Mouse (Mus musculus): ENCODE data around the gene Dll4.

Gene Dll4

DNA sequence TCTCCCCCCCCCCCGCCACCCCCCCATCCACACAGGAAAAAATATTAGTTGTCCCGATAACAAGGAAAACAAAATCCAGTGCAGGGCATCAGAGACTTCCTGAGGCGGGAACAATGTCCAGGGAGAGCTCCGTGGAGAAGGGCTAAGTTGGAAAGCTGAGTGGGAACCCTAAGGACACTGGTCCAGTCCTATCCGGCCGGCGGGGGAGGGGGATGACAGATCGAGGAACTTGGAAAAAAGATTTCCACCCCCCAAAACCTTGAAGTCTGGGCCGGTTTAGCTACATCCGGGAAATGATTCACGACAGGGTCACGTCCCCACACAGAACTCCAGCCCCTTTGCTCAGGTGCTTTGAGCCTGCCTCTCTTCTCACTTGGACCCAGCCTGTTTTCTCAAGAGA lies 14.0 kb upstream of the Dll4 start:
- DNase-seq (ENCODE audit: extremely low read depth, low read depth): no peak

DNA sequence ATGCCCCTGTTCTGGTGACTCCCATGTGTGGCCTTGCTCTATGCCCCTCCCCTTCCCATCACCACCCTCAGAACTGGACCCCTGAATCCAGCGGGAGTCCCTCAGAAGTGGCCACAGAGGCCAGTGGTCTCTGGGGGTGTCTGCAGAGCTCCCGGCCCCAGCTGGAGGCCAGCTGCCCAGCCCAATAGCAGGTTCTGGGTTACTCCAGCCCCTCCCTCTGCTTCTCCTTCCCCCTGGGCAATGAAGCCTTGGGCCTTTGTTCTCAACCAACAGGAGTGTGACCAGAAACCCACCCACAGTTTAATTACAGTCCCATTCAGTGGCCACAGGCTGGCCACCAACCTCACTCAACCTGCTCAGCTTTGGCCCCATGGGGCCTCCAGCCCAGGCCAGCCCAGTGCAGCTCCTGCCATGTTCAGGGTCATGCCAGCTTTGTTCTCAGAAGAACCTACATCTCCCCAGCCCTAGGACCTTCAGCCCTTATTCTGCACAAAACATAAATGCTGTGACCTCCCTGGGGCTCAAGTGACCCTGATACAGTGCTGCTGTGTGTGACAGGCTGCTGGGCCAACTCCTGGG lies 13.1 kb upstream of the Dll4 start:
- DNase-seq (ENCODE audit: extremely low read depth, low read depth): no peak

DNA sequence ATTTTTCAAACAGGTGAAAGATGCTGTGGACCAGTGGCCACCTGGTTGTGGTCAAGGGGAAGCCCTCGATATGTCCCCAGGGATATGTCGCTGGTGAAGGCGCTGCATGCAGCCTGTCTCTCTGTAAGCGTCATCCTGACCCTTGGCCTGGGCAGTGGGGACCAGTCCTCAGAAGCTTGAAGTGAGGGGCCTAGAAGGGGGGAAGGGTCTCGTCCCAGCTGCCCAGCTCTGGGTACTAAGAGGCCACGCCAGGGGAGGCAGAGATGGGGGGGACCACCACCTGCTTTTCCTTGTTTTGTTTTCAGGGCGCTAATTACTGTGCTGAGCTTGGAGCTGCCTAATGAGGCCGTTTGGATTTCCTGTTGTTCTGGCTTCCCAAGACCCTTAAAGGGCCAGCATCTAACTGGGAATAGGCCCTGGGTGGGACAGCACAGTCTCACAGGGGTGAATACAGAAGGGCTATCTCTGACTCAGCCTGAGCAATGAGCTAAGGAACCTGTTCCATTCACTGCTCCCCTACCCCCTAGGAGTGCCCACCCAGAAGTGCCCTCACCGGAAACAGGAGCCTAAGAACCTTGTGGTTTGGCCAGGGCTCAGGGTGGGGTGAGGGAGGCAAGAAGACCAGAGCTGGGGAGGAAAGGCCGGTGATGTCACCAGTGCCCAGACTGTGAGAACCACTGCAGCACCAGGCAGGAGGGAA lies 11.7 kb upstream of the Dll4 start:
- DNase-seq (ENCODE audit: extremely low read depth, low read depth): no peak

DNA sequence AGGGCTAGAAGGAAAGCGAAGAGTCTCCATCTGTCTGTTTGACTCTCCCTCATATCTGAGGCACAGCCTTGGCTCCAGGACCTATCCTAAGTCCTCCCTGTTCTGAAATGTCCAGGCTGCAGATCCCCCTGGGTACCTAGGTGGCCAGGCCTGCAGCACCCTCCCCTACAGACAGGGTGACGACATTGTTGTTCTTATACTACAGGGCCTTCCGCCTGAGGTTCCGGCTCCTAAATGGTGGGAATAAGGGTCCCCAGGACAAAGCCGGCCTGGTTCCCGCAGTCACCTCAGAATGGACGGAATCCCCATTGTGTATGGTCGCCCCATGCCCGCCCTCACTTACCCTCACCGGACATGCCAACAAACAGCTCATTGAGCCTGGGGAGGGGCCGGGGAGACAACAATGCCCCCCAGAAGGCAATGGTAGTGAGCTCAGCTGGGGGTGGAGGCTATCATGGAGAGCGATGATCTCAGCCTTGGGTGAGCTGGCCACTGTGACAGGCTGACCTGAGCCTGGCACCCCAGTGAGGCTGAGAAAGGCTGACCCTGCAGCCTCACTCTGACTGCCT lies 10.8 kb upstream of the Dll4 start:
- no peak for DNase-seq (ENCODE audit: extremely low read depth, low read depth)

DNA sequence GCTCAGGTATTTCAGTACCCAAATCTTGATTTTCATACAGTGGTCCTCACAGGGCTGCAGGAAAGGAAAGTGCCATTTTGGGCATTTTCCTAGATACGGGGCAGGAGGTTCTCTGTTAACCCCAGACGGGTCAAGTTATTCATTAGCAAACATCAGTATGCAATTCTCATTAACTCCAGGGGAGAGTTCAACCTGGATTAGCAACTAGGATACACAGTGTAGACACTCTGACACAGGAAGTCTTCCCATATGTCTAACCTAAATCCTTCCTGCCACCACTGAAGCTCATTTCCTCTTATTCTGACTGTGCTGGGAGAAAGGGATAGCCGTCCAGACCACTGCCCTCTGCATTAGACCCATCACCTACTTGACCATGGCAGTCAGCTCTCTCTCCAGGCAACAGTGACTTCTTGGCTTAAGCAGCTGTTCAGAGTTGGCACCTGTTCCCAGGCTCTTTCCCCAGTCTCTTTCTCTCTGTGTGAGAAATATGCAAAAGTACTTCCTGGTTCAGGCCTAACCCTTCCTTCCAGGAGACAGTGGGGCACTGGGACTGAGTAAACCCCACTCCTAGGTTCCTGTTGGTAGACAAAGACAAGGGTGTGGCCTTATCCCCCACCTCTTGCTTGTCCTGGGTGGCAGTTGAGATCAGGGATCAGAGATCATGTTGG lies 7.4 kb upstream of the Dll4 start:
- no peak for DNase-seq (ENCODE audit: extremely low read depth, low read depth)

DNA sequence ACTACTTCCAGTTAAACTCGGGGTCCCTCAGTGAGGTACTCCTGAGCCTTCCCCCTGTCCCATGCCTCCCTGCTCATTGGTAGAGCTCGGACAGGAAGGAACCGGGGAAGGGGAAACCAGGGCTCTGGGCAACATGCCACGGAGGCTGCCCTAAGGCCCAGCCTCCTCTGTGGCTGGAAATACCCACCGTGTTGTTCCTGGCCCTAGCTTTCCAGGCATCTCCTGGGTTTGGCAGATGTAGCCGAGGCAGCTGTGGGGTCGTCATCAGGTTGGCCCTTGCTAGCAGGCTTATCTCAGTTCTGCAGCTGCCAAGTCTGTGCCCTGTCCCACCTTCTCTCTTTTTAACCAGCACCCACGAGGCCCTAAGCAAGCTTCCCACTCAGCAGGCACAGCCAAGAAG lies 5.0 kb upstream of the Dll4 start:
- DNase-seq (ENCODE audit: extremely low read depth, low read depth): peak; percentile 38

DNA sequence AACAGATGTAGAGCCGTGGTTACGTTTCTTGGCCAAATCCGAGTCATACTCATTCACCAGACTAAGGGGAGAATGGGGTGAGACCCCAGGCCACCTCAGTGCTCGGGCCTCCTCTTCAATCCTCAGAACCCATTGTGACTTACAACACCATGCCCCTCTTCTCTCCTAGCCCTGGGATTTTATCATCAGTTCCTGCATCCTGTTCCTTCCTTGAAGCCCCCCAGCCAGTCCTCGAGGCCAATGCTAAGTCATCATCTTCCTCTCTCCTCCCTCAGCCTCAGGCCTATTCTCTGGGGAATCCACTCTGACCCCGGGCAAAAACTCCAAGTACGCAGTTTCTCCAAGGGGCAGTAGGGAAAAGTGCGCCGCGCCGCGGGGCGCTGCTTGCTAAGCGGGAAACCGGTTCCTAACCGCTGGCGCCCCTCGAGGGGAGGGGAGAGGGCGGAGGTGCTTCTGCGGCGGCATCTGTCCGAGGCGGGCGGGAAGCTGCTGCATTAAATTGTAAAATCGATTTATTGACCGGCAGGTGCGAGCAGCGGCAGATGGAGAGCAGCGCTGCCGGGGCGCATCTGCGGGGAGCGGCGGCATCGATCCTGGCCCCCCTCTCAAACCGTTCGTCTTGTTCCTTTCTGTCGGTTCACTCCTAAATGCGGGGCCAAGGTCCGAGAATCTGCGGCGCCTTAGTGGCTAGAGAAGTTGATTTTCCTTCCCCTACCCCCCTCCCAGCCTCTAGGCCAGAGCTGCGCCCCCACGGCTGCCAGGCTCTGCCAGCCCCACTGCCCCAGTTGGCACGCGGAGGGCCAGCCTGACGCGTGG lies 3.6 kb upstream of the Dll4 start:
- no peak for DNase-seq (ENCODE audit: extremely low read depth, low read depth)

DNA sequence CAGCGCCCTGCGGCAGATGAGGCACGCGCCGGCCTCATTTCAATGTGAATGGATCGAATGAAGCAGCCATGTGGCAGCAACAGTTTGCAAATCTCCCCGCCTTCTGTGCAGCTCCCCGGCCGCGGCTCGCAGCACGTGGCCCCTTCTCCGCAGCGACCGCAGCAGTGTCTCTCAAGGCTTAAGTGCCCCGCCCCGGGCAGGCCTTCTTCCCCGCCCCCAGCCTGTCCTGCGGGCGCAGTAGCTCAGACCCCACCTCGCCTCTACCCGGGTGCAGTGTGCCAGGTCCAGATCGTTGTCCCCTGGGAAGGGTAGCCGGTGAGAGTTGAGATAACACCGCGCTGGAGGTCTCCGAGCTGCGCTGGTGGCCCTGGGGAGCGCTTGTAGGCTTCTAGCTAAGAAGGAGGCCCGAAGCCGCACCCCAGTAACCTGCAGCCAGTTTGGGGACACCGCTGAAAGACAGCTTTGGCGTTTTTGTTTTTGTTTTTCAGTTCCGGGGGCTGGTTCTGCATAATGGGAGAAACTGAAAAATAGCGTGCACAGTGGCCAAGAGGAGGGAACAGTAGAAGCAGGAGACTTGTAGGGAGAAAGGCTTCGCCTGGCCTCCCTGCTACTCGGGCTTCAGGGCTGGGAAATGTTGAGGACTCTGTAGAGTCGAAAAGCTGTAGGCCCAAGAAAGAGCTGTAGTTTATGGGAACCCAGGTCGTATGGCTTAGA lies 2.8 kb upstream of the Dll4 start:
- DNase-seq (ENCODE audit: extremely low read depth, low read depth): no peak

DNA sequence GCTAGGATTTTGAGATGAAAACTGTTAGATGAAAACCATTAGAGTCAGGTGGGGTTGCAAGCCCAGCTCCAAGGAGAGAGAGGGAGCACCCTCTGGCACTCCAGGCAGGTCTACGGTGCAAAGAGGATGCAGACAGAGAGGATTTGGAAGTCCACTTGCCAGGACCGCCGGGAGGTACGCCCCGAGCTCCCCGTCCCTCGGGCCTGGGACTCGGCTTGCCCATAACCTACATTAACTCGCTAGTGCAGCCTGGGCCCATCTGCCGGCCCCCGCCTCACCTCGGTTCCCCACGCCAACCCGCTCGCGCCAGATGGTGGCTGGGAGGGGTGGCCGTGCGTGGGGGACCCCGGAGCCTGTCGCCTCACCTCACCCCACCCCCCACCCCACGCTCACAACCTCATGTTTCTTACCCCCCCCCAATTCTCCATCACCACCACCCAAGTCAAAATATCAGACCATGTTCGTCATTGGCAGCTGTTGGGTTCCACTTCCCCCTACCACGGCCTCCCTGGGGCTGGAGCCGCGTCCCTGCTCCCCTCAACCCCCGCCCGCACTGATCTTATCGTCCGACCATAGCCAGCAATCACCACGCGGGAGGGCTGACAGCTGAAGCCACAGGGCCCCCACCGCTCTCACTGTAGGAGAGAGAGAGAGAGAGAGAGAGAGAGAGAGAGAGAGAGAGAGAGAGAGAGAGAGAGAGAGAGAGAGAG lies 1.6 kb upstream of the Dll4 start:
- DNase-seq (ENCODE audit: extremely low read depth, low read depth): no peak

DNA sequence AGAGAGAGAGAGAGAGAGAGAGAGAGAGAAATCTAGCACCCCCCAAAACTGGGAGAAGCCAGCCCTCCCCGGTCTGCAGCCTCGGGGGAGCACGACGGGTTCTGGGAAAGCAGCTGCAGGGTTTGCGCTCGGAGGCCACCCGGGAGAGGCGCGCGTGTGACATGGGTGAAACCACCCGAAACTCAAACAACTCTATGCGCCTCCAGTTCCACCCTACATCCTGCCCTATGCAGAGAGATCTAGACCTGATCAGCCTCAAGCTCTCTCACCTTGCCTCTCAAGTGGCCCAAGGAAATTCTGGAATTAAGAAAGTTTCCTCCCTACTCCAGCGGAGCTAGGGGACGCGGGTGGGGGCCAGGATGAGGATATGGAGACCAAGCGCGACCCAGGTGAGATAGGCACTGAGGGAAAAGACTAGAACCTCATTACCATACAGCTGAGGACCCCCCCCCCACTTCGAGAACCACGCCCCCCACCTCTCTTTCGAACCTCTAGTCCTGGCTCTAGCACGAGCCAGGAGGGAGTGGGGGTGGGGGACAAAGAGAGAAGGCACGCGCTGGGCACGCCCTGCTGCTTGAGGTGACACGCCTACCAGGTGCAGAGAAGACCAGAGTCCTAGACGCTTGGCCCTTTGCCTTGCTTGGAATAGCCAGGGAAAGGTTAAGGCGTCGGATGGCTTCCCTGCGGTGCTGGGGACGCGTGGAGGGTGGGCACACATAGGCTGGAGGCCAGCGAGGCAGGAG lies 837 bp upstream of the Dll4 start:
- no peak for DNase-seq (ENCODE audit: extremely low read depth, low read depth)

DNA sequence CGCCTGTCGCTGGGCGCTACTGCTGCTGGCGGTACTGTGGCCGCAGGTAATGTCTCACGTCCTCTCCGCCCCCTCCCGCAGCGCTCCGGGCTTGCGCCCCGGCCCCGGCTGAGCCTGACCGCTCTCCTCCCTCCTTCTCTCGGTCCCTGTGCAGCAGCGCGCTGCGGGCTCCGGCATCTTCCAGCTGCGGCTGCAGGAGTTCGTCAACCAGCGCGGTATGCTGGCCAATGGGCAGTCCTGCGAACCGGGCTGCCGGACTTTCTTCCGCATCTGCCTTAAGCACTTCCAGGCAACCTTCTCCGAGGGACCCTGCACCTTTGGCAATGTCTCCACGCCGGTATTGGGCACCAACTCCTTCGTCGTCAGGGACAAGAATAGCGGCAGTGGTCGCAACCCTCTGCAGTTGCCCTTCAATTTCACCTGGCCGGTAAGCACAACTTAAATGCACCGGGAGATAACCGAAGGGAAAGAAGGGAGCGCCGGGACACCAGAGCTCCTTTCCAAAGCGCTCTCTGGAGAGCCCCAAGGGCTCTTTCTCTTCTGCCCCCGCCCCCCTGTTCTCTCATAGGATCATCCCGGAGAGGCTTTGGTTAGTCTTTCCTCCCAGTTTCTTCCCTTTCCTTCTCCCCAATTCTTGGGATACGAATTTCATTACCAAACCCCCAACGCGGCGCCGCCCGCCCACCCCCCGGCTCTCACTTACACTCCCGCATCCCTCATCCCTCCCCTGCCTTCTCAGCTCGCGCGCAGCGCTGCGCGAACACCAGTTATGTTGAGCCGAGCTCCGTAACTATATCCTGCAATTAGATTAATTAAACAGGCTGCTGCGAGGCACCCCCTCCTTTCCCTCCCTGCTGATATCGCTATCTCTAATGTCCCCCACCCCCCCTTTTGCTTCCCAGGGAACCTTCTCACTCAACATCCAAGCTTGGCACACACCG lies 847 bp downstream of the Dll4 start:
- no peak for DNase-seq (ENCODE audit: extremely low read depth, low read depth)

DNA sequence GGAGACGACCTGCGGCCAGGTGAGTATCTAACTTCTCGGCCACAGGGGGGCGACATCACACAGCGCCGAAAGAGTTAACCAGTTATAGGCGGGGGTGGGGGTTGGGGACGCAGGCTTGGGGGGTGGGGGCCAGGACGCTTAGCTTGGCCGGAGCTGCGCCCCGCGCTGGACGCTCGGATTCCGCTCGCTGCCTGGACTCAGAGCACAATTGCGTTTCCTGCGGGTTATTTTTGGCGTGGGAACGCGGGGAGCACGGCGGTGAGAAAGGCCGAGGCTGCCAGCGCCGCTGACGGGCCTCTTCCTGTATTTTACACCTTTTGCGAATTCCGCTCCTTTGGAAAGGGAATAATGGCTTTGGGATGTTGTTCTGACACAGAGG lies 1.5 kb downstream of the Dll4 start:
- DNase-seq (ENCODE audit: extremely low read depth, low read depth): no peak

DNA sequence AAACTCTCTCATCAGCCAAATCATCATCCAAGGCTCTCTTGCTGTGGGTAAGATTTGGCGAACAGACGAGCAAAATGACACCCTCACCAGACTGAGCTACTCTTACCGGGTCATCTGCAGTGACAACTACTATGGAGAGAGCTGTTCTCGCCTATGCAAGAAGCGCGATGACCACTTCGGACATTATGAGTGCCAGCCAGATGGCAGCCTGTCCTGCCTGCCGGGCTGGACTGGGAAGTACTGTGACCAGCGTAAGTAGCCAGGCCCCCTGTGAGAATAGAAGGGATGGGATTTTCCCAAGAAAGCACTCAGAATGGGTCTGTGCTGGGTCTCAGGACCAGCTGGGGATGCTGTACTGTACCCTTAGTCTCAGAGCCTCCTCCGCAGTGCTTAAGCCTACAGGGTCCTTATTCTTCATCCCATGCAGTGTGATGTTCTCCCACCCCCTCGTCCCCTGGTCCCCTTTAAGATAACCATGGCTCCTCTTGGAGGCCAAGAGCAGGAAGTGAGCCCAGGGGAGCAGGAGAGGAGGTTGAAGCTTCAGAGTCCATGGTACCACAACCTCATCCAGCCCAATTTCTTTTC lies 2.5 kb downstream of the Dll4 start:
- DNase-seq (ENCODE audit: extremely low read depth, low read depth): no peak

DNA sequence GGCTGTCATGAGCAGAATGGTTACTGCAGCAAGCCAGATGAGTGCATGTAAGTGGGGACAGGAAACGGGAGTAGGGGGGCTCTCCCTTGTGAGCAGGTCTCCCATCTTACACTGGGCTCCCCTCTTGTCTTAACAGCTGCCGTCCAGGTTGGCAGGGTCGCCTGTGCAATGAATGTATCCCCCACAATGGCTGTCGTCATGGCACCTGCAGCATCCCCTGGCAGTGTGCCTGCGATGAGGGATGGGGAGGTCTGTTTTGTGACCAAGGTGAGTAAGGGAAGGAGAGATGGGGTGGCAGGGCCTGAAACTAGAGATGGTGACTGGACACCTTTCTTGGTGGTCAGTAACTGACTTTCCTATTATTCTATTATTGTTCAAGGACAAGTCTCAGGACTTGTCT lies 3.0 kb downstream of the Dll4 start:
- no peak for DNase-seq (ENCODE audit: extremely low read depth, low read depth)

DNA sequence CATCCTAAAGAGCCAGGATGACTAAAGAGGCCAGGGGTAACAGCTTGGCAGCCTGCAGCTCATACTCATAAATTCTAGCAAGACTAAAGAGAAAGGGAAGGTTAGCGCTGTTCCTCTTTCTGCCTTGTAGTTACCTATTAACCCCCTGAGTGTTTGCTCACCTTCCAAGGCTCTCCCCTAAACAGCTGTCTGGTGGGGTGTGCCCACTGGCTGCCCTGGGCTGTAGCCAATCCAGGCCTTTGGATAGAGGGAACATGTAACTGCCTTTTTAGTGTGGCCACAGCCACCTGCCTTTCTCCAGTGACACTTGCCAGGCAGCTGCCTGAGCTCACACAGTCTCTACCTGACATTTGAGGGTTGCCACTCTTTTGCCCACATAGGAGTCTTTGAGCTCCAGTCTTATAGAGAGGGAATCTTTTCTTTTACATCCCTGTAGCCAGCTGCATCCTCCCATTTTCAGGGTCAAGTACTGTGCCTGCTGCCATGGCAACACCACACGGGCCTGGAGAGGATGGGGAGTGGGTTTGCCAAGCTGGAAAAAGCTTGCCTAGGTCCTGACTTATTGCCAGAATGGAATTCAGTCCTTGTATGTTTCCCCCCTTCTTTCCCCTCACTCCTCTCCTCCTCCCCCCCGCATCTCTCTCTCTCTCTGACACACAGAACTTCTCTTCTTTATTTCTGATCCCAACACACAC lies 3.7 kb downstream of the Dll4 start:
- DNase-seq (ENCODE audit: extremely low read depth, low read depth): no peak

DNA sequence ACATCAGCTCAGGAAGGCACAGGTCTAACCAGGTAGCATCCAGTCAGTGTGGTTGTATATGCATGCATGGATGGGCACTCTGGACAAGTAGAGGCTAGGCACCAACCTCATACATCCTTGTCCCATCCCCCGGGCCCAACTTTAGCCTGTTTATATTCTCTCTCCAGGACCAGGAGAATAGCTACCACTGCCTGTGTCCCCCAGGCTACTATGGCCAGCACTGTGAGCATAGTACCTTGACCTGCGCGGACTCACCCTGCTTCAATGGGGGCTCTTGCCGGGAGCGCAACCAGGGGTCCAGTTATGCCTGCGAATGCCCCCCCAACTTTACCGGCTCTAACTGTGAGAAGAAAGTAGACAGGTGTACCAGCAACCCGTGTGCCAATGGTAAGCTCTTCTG lies 5.2 kb downstream of the Dll4 start:
- DNase-seq (ENCODE audit: extremely low read depth, low read depth): no peak

DNA sequence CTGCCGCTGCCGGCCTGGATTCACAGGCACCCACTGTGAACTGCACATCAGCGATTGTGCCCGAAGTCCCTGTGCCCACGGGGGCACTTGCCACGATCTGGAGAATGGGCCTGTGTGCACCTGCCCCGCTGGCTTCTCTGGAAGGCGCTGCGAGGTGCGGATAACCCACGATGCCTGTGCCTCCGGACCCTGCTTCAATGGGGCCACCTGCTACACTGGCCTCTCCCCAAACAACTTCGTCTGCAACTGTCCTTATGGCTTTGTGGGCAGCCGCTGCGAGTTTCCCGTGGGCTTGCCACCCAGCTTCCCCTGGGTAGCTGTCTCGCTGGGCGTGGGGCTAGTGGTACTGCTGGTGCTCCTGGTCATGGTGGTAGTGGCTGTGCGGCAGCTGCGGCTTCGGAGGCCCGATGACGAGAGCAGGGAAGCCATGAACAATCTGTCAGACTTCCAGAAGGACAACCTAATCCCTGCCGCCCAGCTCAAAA lies 6.6 kb downstream of the Dll4 start:
- DNase-seq (ENCODE audit: extremely low read depth, low read depth): no peak

DNA sequence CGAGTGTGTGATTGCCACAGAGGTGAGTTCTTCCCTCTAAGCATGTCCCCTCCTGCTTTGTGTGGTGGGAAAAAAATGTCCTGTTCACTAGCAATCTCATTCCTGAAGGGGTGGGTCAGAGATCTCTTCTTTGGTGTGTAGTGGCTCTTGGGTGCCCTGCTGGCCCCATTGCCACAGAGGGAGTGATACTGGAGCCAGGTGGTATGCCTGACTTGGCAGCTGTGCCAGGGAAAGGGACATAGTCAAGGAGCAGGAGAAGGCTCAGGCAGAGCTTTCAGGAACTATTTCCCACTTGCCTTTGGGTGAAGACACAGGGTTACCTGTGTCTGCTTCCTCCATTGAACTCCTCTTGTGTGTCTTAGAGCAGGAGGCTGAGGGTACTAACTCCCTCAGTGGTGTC lies 8.6 kb downstream of the Dll4 start:
- DNase-seq (ENCODE audit: extremely low read depth, low read depth): no peak
